Mouse (Mus musculus) hindbrain, embryonic 14.5 days (tissue): ENCODE results near the gene Snrk. TPM values are rescaled to one million over a fixed set of nuclear protein-coding genes. Genes with fewer than 3 reads are reported as not detected.

ENCODE experiments used
- ATAC-seq: fragments of 200-750 bp; cut with Nextera tagmentation; 2 replicates; pipeline ENCODE4 v1.8.0; 2017; ENCODE audit warnings: moderate number of reproducible peaks, mild to moderate bottlenecking, moderate TSS enrichment, moderate library complexity; ENCODE audit not compliant: low FRiP score
- DNase-seq: peaks from one replicate; pipeline ENCODE4 v3.0.0-alpha.2; 2015; ENCODE audit warnings: low spot score
- H3K27ac ChIP-seq: fragments of 300-500 bp; sonication (generic); 2 replicates; pipeline ENCODE4 v1.5.1; 2014; ENCODE audit warnings: mild to moderate bottlenecking, moderate library complexity
- H3K27me3 ChIP-seq: fragments of 300-500 bp; sonication (generic); 2 replicates; pipeline ENCODE4 v1.6.1; 2014; ENCODE audit warnings: mild to moderate bottlenecking, low read length, mixed read lengths; ENCODE audit not compliant: control insufficient read depth, insufficient read depth
- H3K36me3 ChIP-seq: fragments of 300-500 bp; sonication (generic); replicated peaks from 2 replicates; pipeline ENCODE4 v1.6.1; 2014; ENCODE audit not compliant: control insufficient read depth, insufficient read depth
- H3K4me1 ChIP-seq: fragments of 300-500 bp; sonication (generic); replicated peaks from 2 replicates; pipeline ENCODE4 v1.6.1; 2014; ENCODE audit warnings: antibody characterized with exemption, low read length, mixed read lengths; ENCODE audit not compliant: control insufficient read depth, insufficient read depth
- H3K4me2 ChIP-seq: fragments of 300-500 bp; sonication (generic); replicated peaks from 2 replicates; pipeline ENCODE4 v1.6.1; 2014; ENCODE audit warnings: mild to moderate bottlenecking, moderate library complexity
- H3K4me3 ChIP-seq: fragments of 300-500 bp; sonication (generic); replicated peaks from 2 replicates; pipeline ENCODE4 v1.5.1; 2014; ENCODE audit warnings: mild to moderate bottlenecking, low read length
- H3K9ac ChIP-seq: fragments of 300-500 bp; sonication (generic); 2 replicates; pipeline ENCODE4 v1.6.1; 2014
- H3K9me3 ChIP-seq: fragments of 300-500 bp; sonication (generic); 2 replicates; pipeline ENCODE4 v1.6.1; 2016; ENCODE audit warnings: low read length; ENCODE audit not compliant: control insufficient read depth
- WGBS: fragments of 180-500 bp; shearing (Covaris S2); extraction: QIAGEN DNeasy Blood & Tissue Kit; methylation state at CpG from one replicate; pipeline ENCODE4 v1.1.7; 2014; 5-methylcytosine and 5-hydroxymethylcytosine counted together
- polyA plus RNA-seq: library from polyadenylated mRNA; unstranded; fragments of >200 nt; fragmentation: Nextera tagmentation; extraction: Ambion mirVana; gene quantifications from 2 replicates; pipeline ENCODE4 v1.2.1, GENCODE M21; 2014

Gene Snrk
- polyA plus RNA-seq: 58.5 and 65.1 TPM in 2 replicates

GRCm38 (mm10) chr9:122117112-122117616 is at the start of gene Snrk:
TSS of gene Snrk (plus strand) at chr9:122117266.
- WGBS: under 1% methylated on average over 54 of the region's 67 CpGs
- H3K27ac ChIP-seq: peak within 1 kb of the TSS; percentile 94
- peak within 1 kb of the TSS; percentile 68 for H3K4me2 ChIP-seq
- no peaks in the 10 kb centered on the region for H3K9me3 ChIP-seq
- ATAC-seq (peak; percentile 97), DNase-seq (peak; percentile 93)
- peaks cover 17% of the 10 kb centered on the region for H3K4me1 ChIP-seq
- no peaks in the 10 kb centered on the region for H3K27me3 ChIP-seq
- 0 out of 2 replicates have a peak, but pooled peaks cover 3% of the 10 kb centered on the region for H3K36me3 ChIP-seq
- peak within 1 kb of the TSS; percentile 81 for H3K4me3 ChIP-seq
- H3K9ac ChIP-seq: peak within 1 kb of the TSS; percentile 91

DNA sequence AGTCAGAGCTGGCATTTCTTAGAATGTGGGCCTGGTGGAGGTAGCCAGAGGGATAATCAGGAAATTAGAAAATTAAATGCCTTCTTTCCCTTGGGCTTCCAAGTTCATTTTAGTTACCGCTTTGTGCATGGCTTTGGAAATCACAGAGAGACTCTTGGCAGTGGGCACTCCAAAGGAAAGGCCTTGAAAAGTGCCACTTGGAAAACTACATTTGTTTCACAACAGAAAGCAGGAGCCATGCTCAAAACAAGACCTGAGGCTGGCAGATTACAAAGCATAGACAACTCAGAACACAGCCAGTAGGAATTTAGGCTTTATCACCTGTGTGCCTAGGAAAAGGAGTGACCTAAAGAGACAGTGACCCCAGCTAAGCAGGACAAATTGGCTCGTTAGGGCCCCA is 49.4 kb upstream of the Snrk start:
- H3K27ac ChIP-seq: no peak overlapping the region
- H3K36me3 ChIP-seq: no peaks in the 10 kb centered on the region
- 70% methylated on average over 2 of the region's 2 CpGs for WGBS
- H3K9ac ChIP-seq: no peak overlapping the region
- no peak for ATAC-seq
- H3K27me3 ChIP-seq: no peaks in the 10 kb centered on the region
- no peaks in the 10 kb centered on the region for H3K4me1 ChIP-seq
- no peak for DNase-seq
- no peak overlapping the region for H3K4me2 ChIP-seq
- no peak overlapping the region for H3K4me3 ChIP-seq
- no peaks in the 10 kb centered on the region for H3K9me3 ChIP-seq

DNA sequence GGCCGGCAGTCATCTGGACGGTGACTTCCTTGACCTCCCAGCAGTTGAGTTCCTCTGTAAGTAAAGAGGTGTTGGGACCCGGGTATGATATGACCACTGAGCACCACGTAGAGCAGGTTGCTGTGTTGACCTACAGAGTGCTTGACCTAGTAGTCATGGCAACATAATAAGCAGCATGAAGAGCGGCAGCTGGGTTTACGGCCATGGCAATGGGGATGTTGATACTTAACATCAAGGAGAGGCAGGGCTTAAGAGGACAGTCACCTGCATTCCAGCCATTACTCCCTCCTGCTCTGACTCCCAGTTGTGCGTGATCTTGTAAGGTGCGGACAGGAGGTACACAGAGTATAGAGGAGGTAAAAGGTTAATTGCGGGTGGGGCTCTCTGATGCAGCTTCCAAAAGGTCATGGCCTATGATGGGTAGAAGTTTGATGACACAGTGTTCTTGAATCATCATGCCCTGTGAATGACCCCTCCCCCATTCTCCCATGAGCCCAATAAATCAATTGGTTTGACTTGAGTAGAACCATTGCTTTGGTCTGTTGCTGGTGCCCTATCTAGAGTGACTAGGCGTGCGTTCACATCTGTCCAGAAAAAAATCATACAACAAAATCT is 47.4 kb upstream of the Snrk start:
- ATAC-seq: no peak
- H3K4me1 ChIP-seq: no peaks in the 10 kb centered on the region

GRCm38 (mm10) chr9:122073980-122074379 is 43.1 kb upstream of the Snrk start:
- H3K4me1 ChIP-seq: no peaks in the 10 kb centered on the region
- H3K9me3 ChIP-seq: no peaks in the 10 kb centered on the region
- no peak overlapping the region for H3K4me2 ChIP-seq
- no peak overlapping the region for H3K4me3 ChIP-seq
- no peak overlapping the region for H3K27ac ChIP-seq
- no peak for DNase-seq
- H3K27me3 ChIP-seq: no peaks in the 10 kb centered on the region
- WGBS: 73% methylated on average over 2 of the region's 2 CpGs
- no peak for ATAC-seq
- no peaks in the 10 kb centered on the region for H3K36me3 ChIP-seq
- H3K9ac ChIP-seq: no peak overlapping the region

More for the DNA sequence above, 47.4 kb upstream of the Snrk start:
- Histone ChIP-seq H3K27me3 (no peaks in the 10 kb centered on the region), H3K9me3 (no peaks in the 10 kb centered on the region), H3K4me2 (no peak overlapping the region), H3K36me3 (no peaks in the 10 kb centered on the region), H3K9ac (no peak overlapping the region), H3K4me3 (no peak overlapping the region), H3K27ac (no peak overlapping the region)
- DNase-seq: no peak
- WGBS: 82% methylated on average over 11 of the region's 11 CpGs

- Histone ChIP-seq H3K9ac (no peak overlapping the region), H3K4me2 (no peak overlapping the region), H3K4me1 (no peaks in the 10 kb centered on the region), H3K4me3 (no peak overlapping the region), H3K27me3 (no peaks in the 10 kb centered on the region), H3K9me3 (no peaks in the 10 kb centered on the region), H3K27ac (no peak overlapping the region), H3K36me3 (no peaks in the 10 kb centered on the region)
- ATAC-seq: no peak
- no peak for DNase-seq
- WGBS: 93% methylated on average over 13 of the region's 13 CpGs
These were observed 42.5 kb upstream of the Snrk start for GRCm38 (mm10) chr9:122074575-122074974.

GRCm38 (mm10) chr9:122078456-122078855 is 38.6 kb upstream of the Snrk start:
- Histone ChIP-seq H3K4me3 (no peak overlapping the region), H3K9ac (no peak overlapping the region), H3K4me2 (no peak overlapping the region), H3K27me3 (no peaks in the 10 kb centered on the region), H3K9me3 (no peaks in the 10 kb centered on the region), H3K4me1 (no peaks in the 10 kb centered on the region), H3K36me3 (no peaks in the 10 kb centered on the region), H3K27ac (0 out of 2 replicates have a peak overlapping the region, but pooled peaks have one; percentile 24)
- ATAC-seq (no peak), DNase-seq (no peak)
- 80% methylated on average over 5 of the region's 5 CpGs for WGBS

- H3K4me2 ChIP-seq: no peak overlapping the region
- 75% methylated on average over 4 of the region's 4 CpGs for WGBS
- no peaks in the 10 kb centered on the region for H3K9me3 ChIP-seq
- H3K4me3 ChIP-seq: no peak overlapping the region
- ATAC-seq: no peak
- no peak overlapping the region for H3K27ac ChIP-seq
- no peaks in the 10 kb centered on the region; the same call in 1 of the 2 replicates for H3K4me1 ChIP-seq
- H3K9ac ChIP-seq: no peak overlapping the region
- H3K27me3 ChIP-seq: no peaks in the 10 kb centered on the region
- no peak for DNase-seq
- no peaks in the 10 kb centered on the region for H3K36me3 ChIP-seq
These were observed 33.4 kb upstream of the Snrk start for GRCm38 (mm10) chr9:122083698-122084097.

GRCm38 (mm10) chr9:122084175-122084574 is 32.9 kb upstream of the Snrk start:
- Histone ChIP-seq H3K27me3 (no peaks in the 10 kb centered on the region), H3K4me2 (no peak overlapping the region), H3K4me3 (no peak overlapping the region), H3K27ac (peak overlapping the region; percentile 39; the same call in 1 of the 2 replicates), H3K9ac (no peak overlapping the region), H3K36me3 (no peaks in the 10 kb centered on the region), H3K9me3 (no peaks in the 10 kb centered on the region), H3K4me1 (no peaks in the 10 kb centered on the region; the same call in 1 of the 2 replicates)
- ATAC-seq (no peak), DNase-seq (no peak)
- 58% methylated on average over 4 of the region's 4 CpGs for WGBS

DNA sequence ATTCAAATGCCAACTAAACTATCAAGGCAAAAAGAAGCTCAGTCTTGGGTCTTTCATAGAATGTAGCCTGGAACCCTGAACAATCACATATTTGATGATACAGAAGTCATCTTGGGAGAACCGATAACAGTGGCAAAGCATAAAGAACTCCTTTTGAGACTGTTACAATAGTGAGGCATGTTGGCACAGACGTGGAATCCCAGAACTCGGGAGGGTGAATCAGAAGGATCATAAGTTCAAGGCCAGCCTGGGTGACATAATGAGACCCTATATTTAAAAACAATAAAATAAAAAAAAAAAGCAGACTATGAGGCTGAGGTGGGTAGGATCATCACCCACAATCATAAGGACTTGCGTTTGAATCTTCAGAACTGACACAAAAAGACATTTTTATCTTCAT is 32.4 kb upstream of the Snrk start:
- WGBS: 83% methylated on average over 4 of the region's 4 CpGs
- Histone ChIP-seq H3K9ac (no peak overlapping the region), H3K9me3 (no peaks in the 10 kb centered on the region), H3K27me3 (no peaks in the 10 kb centered on the region), H3K4me3 (no peak overlapping the region), H3K36me3 (no peaks in the 10 kb centered on the region), H3K4me1 (no peaks in the 10 kb centered on the region; the same call in 1 of the 2 replicates), H3K4me2 (no peak overlapping the region), H3K27ac (peak overlapping the region; percentile 39; the same call in 1 of the 2 replicates)
- no peak for ATAC-seq
- no peak for DNase-seq
